Mouse (Mus musculus) stomach, embryonic 14.5 days (tissue): ENCODE results near the gene Vstm2l. TPM values are rescaled to one million over a fixed set of nuclear protein-coding genes. Genes with fewer than 3 reads are reported as not detected.

Experiments
- ATAC-seq: fragments of 200-750 bp; cut with Nextera tagmentation; 2 replicates; pipeline ENCODE4 v1.8.0; 2017; ENCODE audit warnings: low read depth, moderate TSS enrichment; ENCODE audit not compliant: insufficient number of reproducible peaks, insufficient read depth, low FRiP score
- H3K27ac ChIP-seq: fragments of 300-500 bp; sonication (generic); 2 replicates; pipeline ENCODE4 v1.5.1; 2014; ENCODE audit warnings: mild to moderate bottlenecking, low read length, moderate library complexity, mixed read lengths
- H3K27me3 ChIP-seq: fragments of 300-500 bp; sonication (generic); 2 replicates; pipeline ENCODE4 v1.6.1; 2014; ENCODE audit warnings: low read length, control low read depth, mixed read lengths; ENCODE audit not compliant: control insufficient read depth, insufficient read depth
- H3K36me3 ChIP-seq: fragments of 300-500 bp; sonication (generic); 2 replicates; pipeline ENCODE4 v1.6.1; 2014; ENCODE audit warnings: mild to moderate bottlenecking, control low read depth, low read length, moderate library complexity, mixed read lengths; ENCODE audit not compliant: control insufficient read depth, insufficient read depth
- H3K4me1 ChIP-seq: fragments of 300-500 bp; sonication (generic); 2 replicates; pipeline ENCODE4 v1.6.1; 2014; ENCODE audit warnings: low read length, control low read depth, mixed read lengths; ENCODE audit not compliant: control insufficient read depth, insufficient read depth
- H3K4me2 ChIP-seq: fragments of 300-500 bp; sonication (generic); replicated peaks from 2 replicates; pipeline ENCODE4 v1.6.1; 2014; ENCODE audit warnings: low read depth, low read length, control low read depth
- H3K4me3 ChIP-seq: fragments of 300-500 bp; sonication (generic); 2 replicates; pipeline ENCODE4 v1.5.1; 2014; ENCODE audit warnings: low read depth, low read length, control low read depth
- H3K9ac ChIP-seq: fragments of 300-500 bp; sonication (generic); replicated peaks from 2 replicates; pipeline ENCODE4 v1.6.1; 2014; ENCODE audit warnings: low read depth, mild to moderate bottlenecking, control low read depth, low read length, moderate library complexity, mixed read lengths
- H3K9me3 ChIP-seq: fragments of 300-500 bp; sonication (generic); 2 replicates; pipeline ENCODE4 v1.6.1; 2016; ENCODE audit warnings: low read depth, low read length, control low read depth; ENCODE audit not compliant: control insufficient read depth
- WGBS: fragments of 180-500 bp; shearing (Covaris S2); extraction: QIAGEN DNeasy Blood & Tissue Kit; methylation state at CpG from one replicate; pipeline ENCODE4 v1.1.7; 2014; 5-methylcytosine and 5-hydroxymethylcytosine counted together
- polyA plus RNA-seq: library from polyadenylated mRNA; unstranded; fragments of >200 nt; fragmentation: Nextera tagmentation; extraction: Ambion mirVana; gene quantifications from 2 replicates; pipeline ENCODE4 v1.2.1, GENCODE M21; 2014

Gene Vstm2l
- polyA plus RNA-seq, 1 experiment from 2014 or later: 0.17 TPM

DNA sequence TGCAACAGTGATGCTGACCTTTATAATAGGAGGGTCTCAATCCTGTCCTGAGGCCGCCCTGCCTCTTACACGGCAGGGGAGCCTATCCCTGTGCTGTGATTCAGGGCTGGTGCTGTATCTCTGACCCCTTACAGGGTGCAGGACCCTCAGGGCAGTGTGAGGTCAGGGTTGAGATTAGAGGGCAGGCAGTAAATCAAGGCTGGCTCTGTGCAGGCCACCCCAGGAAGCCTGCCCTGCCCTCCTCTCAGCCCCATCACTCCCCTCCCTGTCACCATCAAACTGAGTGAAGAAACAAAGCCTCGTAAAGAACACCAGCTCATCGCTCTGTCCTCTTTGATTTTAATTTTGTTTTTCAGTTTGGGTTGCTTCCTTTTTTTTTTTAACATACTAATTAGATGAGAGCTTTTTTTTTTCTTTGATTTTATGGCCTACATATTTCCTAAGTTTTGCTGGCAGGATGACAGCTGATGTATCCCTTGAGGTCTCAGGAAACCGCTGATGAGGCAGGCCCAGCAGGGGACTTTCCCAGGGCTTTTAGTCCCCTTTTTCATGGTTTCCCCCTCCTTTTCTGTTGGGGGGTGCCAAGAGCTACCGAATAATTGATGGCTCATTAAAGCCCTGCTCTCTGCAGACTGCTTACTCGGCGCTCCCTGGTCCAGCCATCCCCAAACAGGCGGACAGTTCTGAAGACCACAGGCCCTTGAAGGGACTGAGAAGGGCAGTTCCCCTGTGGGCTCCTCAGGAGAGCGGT is 27.0 kb upstream of the Vstm2l start:
- ATAC-seq: no peak
- Histone ChIP-seq H3K9ac (no peak overlapping the region), H3K4me2 (no peak overlapping the region), H3K4me1 (0 out of 2 replicates have a peak, but pooled peaks cover 5% of the 10 kb centered on the region), H3K27me3 (no peaks in the 10 kb centered on the region), H3K4me3 (no peak overlapping the region), H3K27ac (no peak overlapping the region), H3K36me3 (peaks cover 6% of the 10 kb centered on the region), H3K9me3 (no peaks in the 10 kb centered on the region)
- 44% methylated on average over 10 of the region's 10 CpGs for WGBS

DNA sequence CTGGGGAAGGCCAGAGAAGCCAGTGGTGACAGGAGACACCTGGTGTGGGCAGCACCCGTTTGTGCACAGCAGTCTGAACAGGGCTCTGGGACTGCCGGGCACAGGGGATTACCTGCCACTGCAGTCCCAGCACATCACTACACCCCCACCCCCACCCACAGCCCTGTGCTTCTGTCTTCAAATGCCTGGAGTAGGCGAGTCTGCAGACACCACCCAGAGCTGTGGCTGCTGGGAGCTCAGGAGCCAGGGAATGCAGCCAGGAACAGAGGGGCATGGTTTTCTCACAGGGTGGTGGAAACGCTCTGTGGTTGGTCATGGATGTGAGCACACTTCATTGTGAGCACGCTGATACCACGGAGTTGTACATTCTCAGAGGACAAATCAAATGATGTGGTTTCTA is 23.3 kb upstream of the Vstm2l start:
- Histone ChIP-seq H3K9me3 (no peaks in the 10 kb centered on the region), H3K27ac (no peak overlapping the region), H3K9ac (no peak overlapping the region), H3K4me3 (no peak overlapping the region), H3K27me3 (no peaks in the 10 kb centered on the region), H3K36me3 (no peaks in the 10 kb centered on the region), H3K4me2 (no peak overlapping the region), H3K4me1 (0 out of 2 replicates have a peak, but pooled peaks cover 5% of the 10 kb centered on the region)
- WGBS: 69% methylated on average over 6 of the region's 6 CpGs
- ATAC-seq: no peak

DNA sequence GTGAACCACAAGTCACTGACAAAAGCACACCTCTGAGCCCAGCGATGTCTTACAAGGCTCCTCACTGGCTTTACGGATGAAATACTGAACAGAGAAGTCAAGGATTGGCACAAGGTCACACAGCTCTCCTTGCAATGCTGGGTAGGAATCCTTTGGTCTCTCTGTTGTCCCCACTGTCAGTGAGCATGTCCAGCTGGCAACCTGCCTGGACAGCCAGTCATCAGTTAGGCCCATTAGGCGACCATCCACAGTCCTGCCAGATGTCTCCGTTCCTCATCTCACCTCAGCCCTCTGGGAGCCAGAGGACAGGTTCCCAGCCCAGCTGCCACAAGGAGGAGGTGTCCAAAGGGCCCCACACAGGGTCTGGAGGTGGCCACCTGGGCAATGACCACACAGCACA is 17.3 kb upstream of the Vstm2l start:
- no peaks in the 10 kb centered on the region for H3K27me3 ChIP-seq
- no peaks in the 10 kb centered on the region for H3K36me3 ChIP-seq
- ATAC-seq: 0 out of 2 replicates have a peak, but pooled peaks have one; percentile 16
- H3K27ac ChIP-seq: no peak overlapping the region
- no peaks in the 10 kb centered on the region for H3K9me3 ChIP-seq
- H3K4me3 ChIP-seq: no peak overlapping the region
- H3K4me2 ChIP-seq: no peak overlapping the region
- H3K4me1 ChIP-seq: no peaks in the 10 kb centered on the region
- no peak overlapping the region for H3K9ac ChIP-seq
- 68% methylated on average over 4 of the region's 4 CpGs for WGBS

DNA sequence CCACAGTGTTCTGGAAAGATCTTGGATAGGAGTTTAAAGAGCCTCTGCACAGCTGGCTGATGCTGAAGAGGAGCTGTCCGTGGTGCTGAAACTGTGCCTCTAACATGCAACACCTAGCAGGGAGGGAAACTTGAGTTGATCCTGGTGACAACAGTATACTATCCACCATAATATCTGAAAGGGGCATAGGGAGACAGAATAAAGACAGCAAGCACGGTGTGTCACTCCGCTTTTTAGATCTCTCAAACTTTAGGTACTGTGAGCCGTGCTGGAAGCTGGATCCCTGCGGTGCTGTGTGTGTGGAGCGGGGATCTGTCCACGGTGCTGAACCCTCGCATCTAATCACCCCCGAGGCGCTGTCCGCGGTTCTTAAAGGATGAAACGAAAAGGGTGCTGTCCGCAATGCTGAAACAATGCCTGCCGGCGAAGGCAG is 1.2 kb upstream of the Vstm2l start:
- no peaks in the 10 kb centered on the region for H3K36me3 ChIP-seq
- H3K27ac ChIP-seq: no peak overlapping the region
- peaks cover 32% of the 10 kb centered on the region for H3K27me3 ChIP-seq
- no peak overlapping the region for H3K4me2 ChIP-seq
- H3K4me1 ChIP-seq: no peaks in the 10 kb centered on the region
- ATAC-seq: peak; percentile 54; the same call in 1 of the 2 replicates
- H3K9me3 ChIP-seq: no peaks in the 10 kb centered on the region
- under 1% methylated on average over 16 of the region's 16 CpGs for WGBS
- H3K4me3 ChIP-seq: no peak overlapping the region
- no peak overlapping the region for H3K9ac ChIP-seq

DNA sequence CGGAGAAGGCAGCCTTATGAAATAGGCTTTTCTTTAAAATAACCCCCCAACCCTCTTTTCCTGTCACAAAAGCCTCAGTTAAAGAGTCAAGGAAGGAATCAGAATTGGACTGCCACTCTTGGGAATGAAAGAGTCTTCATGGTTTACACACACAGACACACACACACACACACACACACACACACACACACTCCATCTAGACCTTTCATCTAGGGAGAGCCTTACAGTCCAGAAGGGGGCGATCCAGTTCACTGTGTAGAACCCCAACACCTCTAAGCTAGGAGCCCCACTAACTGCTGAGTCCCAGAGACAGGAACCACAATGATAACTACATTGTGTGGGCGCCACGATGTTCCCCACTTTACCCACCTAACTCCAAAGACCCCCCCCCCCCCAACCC is 748 bp upstream of the Vstm2l start:
- Histone ChIP-seq H3K27me3 (peaks cover 32% of the 10 kb centered on the region), H3K4me3 (no peak overlapping the region), H3K36me3 (no peaks in the 10 kb centered on the region), H3K4me1 (no peaks in the 10 kb centered on the region), H3K9me3 (no peaks in the 10 kb centered on the region), H3K27ac (no peak overlapping the region), H3K9ac (no peak overlapping the region), H3K4me2 (no peak overlapping the region)
- WGBS: 2% methylated on average over 4 of the region's 4 CpGs
- no peak for ATAC-seq

DNA sequence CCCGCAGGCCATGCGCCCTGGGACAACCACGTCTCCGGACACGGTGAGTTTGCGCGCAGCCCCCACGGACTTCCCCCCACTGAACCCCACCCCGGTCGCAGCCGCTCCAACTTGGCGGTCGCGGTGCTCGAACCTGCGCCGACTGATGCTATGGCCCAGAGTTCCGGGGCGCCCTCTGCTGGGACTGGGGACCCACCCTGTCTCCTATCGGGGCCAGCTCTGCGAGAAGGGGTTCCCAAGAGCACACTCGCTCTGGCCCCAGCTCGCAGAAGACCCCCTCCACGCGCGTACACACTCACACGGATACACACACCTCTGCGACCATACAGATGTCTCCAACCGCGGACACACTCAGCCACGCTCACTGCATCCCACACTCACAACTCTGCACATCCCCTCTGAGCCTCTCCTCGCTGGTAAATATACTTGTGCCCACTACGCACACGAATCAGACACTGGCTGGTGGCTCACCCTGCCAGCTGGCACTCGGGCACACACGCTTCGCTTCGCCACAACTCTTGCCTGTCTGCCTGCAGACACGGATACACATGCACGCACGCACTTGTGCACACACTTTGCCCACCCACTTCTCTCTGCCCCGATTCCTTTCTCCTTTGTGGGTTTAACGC is 550 bp downstream of the Vstm2l start:
- H3K27me3 ChIP-seq: peaks cover 32% of the 10 kb centered on the region
- H3K27ac ChIP-seq: no peak overlapping the region
- no peak overlapping the region for H3K9ac ChIP-seq
- ATAC-seq: no peak
- no peaks in the 10 kb centered on the region for H3K4me1 ChIP-seq
- no peaks in the 10 kb centered on the region for H3K36me3 ChIP-seq
- WGBS: 40% methylated on average over 43 of the region's 43 CpGs
- peak overlapping the region; percentile 42 for H3K4me2 ChIP-seq
- no peaks in the 10 kb centered on the region for H3K9me3 ChIP-seq
- H3K4me3 ChIP-seq: peak overlapping the region; percentile 24

DNA sequence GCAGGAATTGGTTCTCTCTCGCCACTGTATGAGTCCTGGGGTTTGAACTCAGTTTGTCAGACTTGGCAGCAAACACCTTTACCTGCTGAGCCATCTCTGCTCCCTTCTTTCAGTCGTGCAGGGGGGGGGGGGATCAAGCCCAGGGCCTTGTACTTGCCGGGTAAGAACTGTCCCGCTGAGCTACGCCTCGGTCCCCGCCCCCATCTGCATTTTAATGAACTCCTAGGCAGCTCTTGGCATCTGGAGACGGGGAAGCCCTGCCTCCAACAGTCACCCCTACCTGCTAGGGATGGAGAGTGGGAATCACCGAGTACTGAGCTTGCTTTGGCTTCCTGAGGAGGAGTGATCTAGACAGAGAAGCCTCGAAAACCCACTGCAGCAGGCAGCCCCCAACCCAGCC is 4.1 kb downstream of the Vstm2l start:
- no peaks in the 10 kb centered on the region for H3K9me3 ChIP-seq
- no peak overlapping the region for H3K27ac ChIP-seq
- H3K9ac ChIP-seq: no peak overlapping the region
- ATAC-seq: no peak
- no peak overlapping the region for H3K4me3 ChIP-seq
- H3K27me3 ChIP-seq: peaks cover 32% of the 10 kb centered on the region
- no peaks in the 10 kb centered on the region for H3K36me3 ChIP-seq
- H3K4me1 ChIP-seq: no peaks in the 10 kb centered on the region
- 9% methylated on average over 10 of the region's 10 CpGs for WGBS
- no peak overlapping the region for H3K4me2 ChIP-seq

DNA sequence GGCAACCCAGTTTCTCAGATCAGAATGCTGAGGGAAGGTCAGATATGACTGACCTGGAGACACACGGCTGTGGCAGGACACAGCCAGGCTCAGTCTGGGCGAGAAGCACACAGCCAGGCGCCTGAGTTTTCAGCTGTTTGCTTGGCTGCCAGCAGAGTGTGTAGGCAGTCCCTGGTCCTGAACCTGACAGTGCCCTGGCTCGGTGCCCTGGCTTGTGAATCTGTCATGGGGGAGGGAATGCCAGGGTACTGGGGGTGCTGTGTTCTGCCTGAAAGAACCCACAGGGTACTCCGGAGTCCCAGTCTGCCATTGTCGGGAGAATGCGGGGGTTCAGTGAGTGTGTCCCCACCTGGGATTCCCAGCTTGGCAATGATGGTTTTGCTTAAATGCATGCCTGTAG is 7.1 kb downstream of the Vstm2l start:
- H3K27ac ChIP-seq: no peak overlapping the region
- no peak for ATAC-seq
- no peak overlapping the region for H3K4me3 ChIP-seq
- H3K27me3 ChIP-seq: peaks cover 7% of the 10 kb centered on the region; the same call in 1 of the 2 replicates
- no peak overlapping the region for H3K4me2 ChIP-seq
- no peaks in the 10 kb centered on the region for H3K36me3 ChIP-seq
- H3K9ac ChIP-seq: no peak overlapping the region
- no peaks in the 10 kb centered on the region for H3K9me3 ChIP-seq
- WGBS: 68% methylated on average over 7 of the region's 7 CpGs
- no peaks in the 10 kb centered on the region for H3K4me1 ChIP-seq
